Mouse (Mus musculus): ENCODE measurements around the gene G430095P16Rik.

- TF ChIP-seq CTCF (IDR thresholded peaks at IDR 0.05; ENCODE audit: insufficient read depth, low read length), result no peak
- TF ChIP-seq POLR2A (IDR thresholded peaks at IDR 0.05; ENCODE audit: borderline replicate concordance, extremely low read depth, low read depth, low read length), result no peak
Observed at GRCm38 (mm10) chr8:84698288-84698687, 24.5 kb upstream of the G430095P16Rik start.

Measured in lung, adult 2 months (tissue).